Mouse (Mus musculus) central nervous system, embryonic 18 days (tissue): Measurements from ENCODE around the gene Zfp653. TPM values are rescaled to one million over a fixed set of nuclear protein-coding genes. Genes with fewer than 3 reads are reported as not detected.

Source experiments
- polyA plus RNA-seq: library from polyadenylated mRNA; depleted of rRNA; stranded (reverse); fragments of >200 nt; gene quantifications from 2 replicates; pipeline ENCODE4 v1.2.3, GENCODE M21; 2012; rRNA removed

Gene Zfp653
- 45.9 and 47.9 TPM in 2 replicates for polyA plus RNA-seq

GRCm38 (mm10) chr9:22070791-22071573, at the start of gene Zfp653, which contains the start of gene Gm49318:
Gene Zfp653, minus strand, starts transcription at chr9:22071376.
Gene Gm49318, minus strand, starts transcription at chr9:22071259.

GRCm38 (mm10) chr9:22116740-22117426, 45.7 kb upstream of the Zfp653 start, which contains the start of gene Elof1:
Gene Elof1, minus strand, starts transcription at chr9:22117172.

GRCm38 (mm10) chr9:22098993-22099696, 28.0 kb upstream of the Zfp653 start, which contains the start of gene Cnn1:
Gene Cnn1, plus strand, starts transcription at chr9:22099216.

GRCm38 (mm10) chr9:22085022-22085834, 14.1 kb upstream of the Zfp653 start, which contains the start of gene Ecsit:
Gene Ecsit, minus strand, starts transcription at chr9:22085438.

GRCm38 (mm10) chr9:22051958-22052254, 19.3 kb downstream of the Zfp653 start, which contains the start of gene Elavl3:
Gene Elavl3, minus strand, starts transcription at chr9:22052023.

Other genes starting within 250 kb of the Zfp653 start
- gene Angptl8, start 235.9 kb downstream of the Zfp653 start, polyA plus RNA-seq, result not detected in 2 replicates
- 46.2 and 49.9 TPM in 2 replicates for gene Dock6, start 218.7 kb downstream of the Zfp653 start, polyA plus RNA-seq
- 32.4 and 36.8 TPM in 2 replicates for gene Rab3d, start 153.2 kb downstream of the Zfp653 start, polyA plus RNA-seq
- 21.0 and 21.3 TPM in 2 replicates for gene Ccdc159, start 143.9 kb downstream of the Zfp653 start, polyA plus RNA-seq
- 44.9 and 51.9 TPM in 2 replicates for gene Tmem205, start 143.8 kb downstream of the Zfp653 start, polyA plus RNA-seq
- gene Plppr2, start 134.3 kb downstream of the Zfp653 start, polyA plus RNA-seq, result 170 and 195 TPM in 2 replicates
- gene Swsap1, start 115.6 kb downstream of the Zfp653 start, polyA plus RNA-seq, result 7.5 and 7.9 TPM in 2 replicates
- gene Epor, start 107.9 kb downstream of the Zfp653 start, polyA plus RNA-seq, result 1.0 and 1.5 TPM in 2 replicates
- 2.0 and 2.2 TPM in 2 replicates for gene Rgl3, start 81.9 kb downstream of the Zfp653 start, polyA plus RNA-seq
- 6.9 and 8.4 TPM in 2 replicates for gene Ccdc151, start 68.7 kb downstream of the Zfp653 start, polyA plus RNA-seq
- gene Prkcsh, start 68.6 kb downstream of the Zfp653 start, polyA plus RNA-seq, result 90.4 and 102 TPM in 2 replicates
- gene Elavl3, start 19.4 kb downstream of the Zfp653 start, polyA plus RNA-seq, result 203 and 239 TPM in 2 replicates
- gene Gm49318, start 117 bp downstream of the Zfp653 start, polyA plus RNA-seq, result not detected in 2 replicates
- gene Ecsit, start 14.1 kb upstream of the Zfp653 start, polyA plus RNA-seq, result 47.4 and 52.9 TPM in 2 replicates
- 0.54 and 0.94 TPM in 2 replicates for gene Cnn1, start 27.8 kb upstream of the Zfp653 start, polyA plus RNA-seq
- gene Elof1, start 45.8 kb upstream of the Zfp653 start, polyA plus RNA-seq, result 125 and 146 TPM in 2 replicates
- 1.1 and 29.2 TPM in 2 replicates for gene Acp5, start 64.3 kb upstream of the Zfp653 start, polyA plus RNA-seq
- 82.0 and 87.2 TPM in 2 replicates for gene Pigyl, start 85.5 kb upstream of the Zfp653 start, polyA plus RNA-seq
- 0.28 and 0.33 TPM in 2 replicates for gene Zfp872, start 116.7 kb upstream of the Zfp653 start, polyA plus RNA-seq
- gene Zfp809, start 154.3 kb upstream of the Zfp653 start, polyA plus RNA-seq, result 8.3 and 8.7 TPM in 2 replicates
- 4.1 and 4.2 TPM in 2 replicates for gene Zfp599, start 188.5 kb upstream of the Zfp653 start, polyA plus RNA-seq
- gene Zfp810, start 236.3 kb upstream of the Zfp653 start, polyA plus RNA-seq, result 33.8 and 34.3 TPM in 2 replicates